Mouse (Mus musculus) neural tube, embryonic 15.5 days (tissue): ENCODE measurements around the gene Zfp335. TPM values are rescaled to one million over a fixed set of nuclear protein-coding genes. Genes with fewer than 3 reads are reported as not detected.
A peak's percentile ranks its signal among the peaks of the same experiment; 100 is the strongest.
"Not testable (repeated sequence)": the region's sequence is repeated elsewhere in the genome, so short reads cannot be mapped to it uniquely, and the experiment has no call there.

Experiments
- ATAC-seq: fragments of 200-750 bp; cut with Nextera tagmentation; 2 replicates; pipeline ENCODE4 v1.8.0; 2017; ENCODE audit warnings: mild to moderate bottlenecking, moderate TSS enrichment, moderate library complexity; ENCODE audit not compliant: low FRiP score
- H3K27ac ChIP-seq: fragments of 300-500 bp; sonication (generic); replicated peaks from 2 replicates; pipeline ENCODE4 v1.5.1; 2015; ENCODE audit warnings: mild to moderate bottlenecking, inconsistent platforms
- H3K27me3 ChIP-seq: fragments of 300-500 bp; sonication (generic); replicated peaks from 2 replicates; pipeline ENCODE4 v1.6.1; 2015; ENCODE audit warnings: inconsistent platforms
- H3K36me3 ChIP-seq: fragments of 300-500 bp; sonication (generic); 2 replicates; pipeline ENCODE4 v1.6.1; 2015; ENCODE audit warnings: inconsistent platforms
- H3K4me1 ChIP-seq: fragments of 300-500 bp; sonication (generic); 2 replicates; pipeline ENCODE4 v1.6.1; 2015; ENCODE audit warnings: inconsistent platforms
- H3K4me2 ChIP-seq: fragments of 300-500 bp; sonication (generic); 2 replicates; pipeline ENCODE4 v1.6.1; 2015; ENCODE audit warnings: inconsistent platforms, mild to moderate bottlenecking, moderate library complexity
- H3K4me3 ChIP-seq: fragments of 300-500 bp; sonication (generic); replicated peaks from 2 replicates; pipeline ENCODE4 v1.5.1; 2015; ENCODE audit warnings: mild to moderate bottlenecking, inconsistent platforms
- H3K9ac ChIP-seq: fragments of 300-500 bp; sonication (generic); replicated peaks from 2 replicates; pipeline ENCODE4 v1.6.1; 2015; ENCODE audit warnings: mild to moderate bottlenecking, inconsistent platforms
- H3K9me3 ChIP-seq: fragments of 300-500 bp; sonication (generic); replicated peaks from 2 replicates; pipeline ENCODE4 v1.6.1; 2016; ENCODE audit warnings: inconsistent platforms
- WGBS: fragments of 180-500 bp; shearing (Covaris S2); methylation state at CpG from one replicate; pipeline ENCODE4 v1.1.7; 2015; ENCODE audit warnings: mixed read lengths; 5-methylcytosine and 5-hydroxymethylcytosine counted together
- polyA plus RNA-seq: library from polyadenylated mRNA; unstranded; fragments of >200 nt; fragmentation: Nextera tagmentation; extraction: Ambion mirVana; gene quantifications from 2 replicates; pipeline ENCODE4 v1.2.1, GENCODE M21; 2015

Gene Zfp335
- polyA plus RNA-seq, 1 experiment from 2014 or later: 13.8 TPM

DNA sequence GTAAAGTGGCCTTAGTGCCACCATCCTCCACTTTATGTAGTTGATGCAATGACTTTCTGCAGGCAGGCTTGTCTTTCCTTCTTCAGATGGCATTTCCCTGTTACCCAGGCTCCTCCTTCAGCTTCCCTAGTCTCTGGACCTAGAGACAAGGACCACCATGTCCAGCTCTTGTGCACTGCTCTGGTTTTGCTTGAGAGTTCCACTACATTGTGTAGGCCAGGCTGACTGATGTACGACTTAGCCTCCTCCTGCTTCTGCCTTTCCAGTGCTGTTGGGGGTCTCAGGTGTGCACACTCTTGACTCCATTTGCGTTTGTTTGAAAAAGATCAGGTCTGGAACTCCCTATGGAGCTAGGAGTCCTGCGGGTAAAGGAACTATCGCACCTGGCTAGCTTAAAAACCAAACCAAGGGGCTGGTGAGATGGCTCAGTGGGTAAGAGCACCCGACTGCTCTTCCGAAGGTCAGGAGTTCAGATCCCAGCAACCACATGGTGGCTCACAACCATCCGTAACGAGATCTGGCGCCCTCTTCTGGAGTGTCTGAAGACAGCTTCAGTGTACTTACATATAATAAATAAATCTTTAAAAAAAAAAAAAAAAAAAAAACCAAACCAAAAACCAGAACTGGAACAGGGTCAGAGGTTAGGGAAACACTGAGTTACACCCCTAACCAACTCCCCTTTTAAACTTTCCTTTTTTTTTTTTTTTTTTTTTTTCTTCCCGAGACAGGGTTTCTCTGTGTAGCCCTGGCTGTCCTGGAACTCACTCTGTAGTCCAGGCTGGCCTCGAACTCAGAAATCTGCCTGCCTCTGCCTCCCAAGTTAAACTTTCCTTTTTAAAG lies 34.0 kb downstream of the Zfp335 start:
- Histone ChIP-seq H3K4me3 (peak overlapping the region; percentile 89), H3K4me2 (peak overlapping the region; percentile 96), H3K27ac (peak overlapping the region; percentile 100; the same call in 1 of the 2 replicates), H3K4me1 (peaks cover 43% of the 10 kb centered on the region)
- not testable (repeated sequence) for H3K9me3 ChIP-seq, ATAC-seq, H3K27me3 ChIP-seq, H3K36me3 ChIP-seq, H3K9ac ChIP-seq
- 71% methylated on average over 11 of the region's 11 CpGs for WGBS

DNA sequence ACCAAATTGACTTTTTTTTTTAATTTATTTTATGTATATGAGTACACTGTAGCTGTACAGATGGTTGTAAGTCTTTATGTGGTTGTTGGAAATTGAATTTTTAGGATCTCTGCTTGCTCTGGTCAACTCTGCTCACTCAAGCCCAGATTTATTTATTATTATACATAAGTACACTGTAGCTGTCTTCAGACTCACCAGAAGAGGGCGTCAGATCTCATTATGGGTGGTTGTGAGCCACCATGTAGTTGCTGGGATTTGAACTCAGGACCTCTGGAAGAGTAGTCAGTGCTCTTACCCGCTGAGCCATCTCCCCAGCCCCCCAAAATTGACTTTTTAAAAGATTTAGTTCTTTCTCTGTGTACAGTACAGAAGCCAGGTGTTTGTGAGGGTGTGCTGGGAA lies 35.9 kb downstream of the Zfp335 start:
- ATAC-seq, H3K9ac ChIP-seq, H3K4me2 ChIP-seq, H3K27me3 ChIP-seq, H3K9me3 ChIP-seq, H3K27ac ChIP-seq, H3K36me3 ChIP-seq, H3K4me3 ChIP-seq: not testable (repeated sequence)
- 57% methylated on average over 2 of the region's 2 CpGs for WGBS
- H3K4me1 ChIP-seq: peaks cover 35% of the 10 kb centered on the region

DNA sequence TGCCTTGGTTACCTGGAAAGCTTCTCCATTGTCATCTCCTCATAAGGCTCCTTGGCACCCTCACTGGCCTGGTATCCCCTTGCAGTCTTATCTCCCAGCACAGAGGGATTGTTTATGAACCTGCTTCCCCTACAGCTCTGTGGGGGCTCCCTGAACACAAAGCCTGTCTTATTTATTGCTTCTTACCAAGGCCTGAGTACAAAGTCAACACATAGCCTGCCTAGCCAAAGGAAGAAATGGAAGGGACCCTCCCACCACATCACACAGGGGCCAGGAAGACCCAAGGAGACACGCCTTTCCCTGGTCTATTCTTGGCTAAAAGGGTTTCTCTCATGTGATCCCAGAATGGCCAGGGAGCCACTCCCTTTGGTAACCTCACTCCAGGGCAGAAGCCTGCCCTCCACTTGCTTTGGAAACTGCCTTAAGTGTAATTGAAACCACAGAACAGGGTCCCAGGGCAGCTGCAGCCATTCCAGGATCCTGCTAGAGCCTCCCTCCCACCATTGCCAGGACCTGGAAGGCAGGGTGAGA lies 37.3 kb downstream of the Zfp335 start:
- H3K9ac ChIP-seq: no peak overlapping the region; the same call in 1 of the 2 replicates
- ATAC-seq: no peak
- WGBS: 0% methylated on average over 1 of the region's 1 CpGs
- H3K27ac ChIP-seq: peak overlapping the region; percentile 65
- no peak overlapping the region for H3K4me3 ChIP-seq
- peaks cover 28% of the 10 kb centered on the region for H3K4me1 ChIP-seq
- H3K4me2 ChIP-seq: no peak overlapping the region
- no peaks in the 10 kb centered on the region for H3K27me3 ChIP-seq
- H3K36me3 ChIP-seq: no peaks in the 10 kb centered on the region
- H3K9me3 ChIP-seq: no peaks in the 10 kb centered on the region

DNA sequence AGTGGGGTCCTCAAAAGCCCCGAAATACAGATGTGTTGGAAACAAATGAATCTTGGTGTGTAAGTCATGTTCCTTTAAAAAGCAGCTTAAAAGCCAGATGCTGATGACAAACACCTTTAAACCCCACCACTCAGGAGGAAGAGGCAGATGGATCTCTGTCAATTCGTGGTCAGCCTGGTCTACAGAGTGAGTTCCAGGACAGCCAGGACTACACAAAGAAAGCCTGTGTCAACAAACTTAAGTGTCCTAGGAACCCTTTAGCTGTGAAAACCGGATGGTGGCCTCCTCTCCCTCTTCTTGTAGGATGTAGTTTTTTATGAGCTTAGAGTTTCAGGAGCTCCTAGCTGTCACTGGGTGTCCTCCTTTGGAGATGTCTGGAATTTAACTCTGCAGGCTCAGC lies 37.9 kb downstream of the Zfp335 start:
- H3K9ac ChIP-seq: no peak overlapping the region
- no peak overlapping the region for H3K4me2 ChIP-seq
- H3K36me3 ChIP-seq: no peaks in the 10 kb centered on the region
- peaks cover 26% of the 10 kb centered on the region for H3K4me1 ChIP-seq
- H3K4me3 ChIP-seq: no peak overlapping the region
- WGBS: 49% methylated on average over 3 of the region's 3 CpGs
- H3K9me3 ChIP-seq: no peaks in the 10 kb centered on the region
- peak overlapping the region; percentile 65; the same call in 1 of the 2 replicates for H3K27ac ChIP-seq
- ATAC-seq: no peak
- H3K27me3 ChIP-seq: no peaks in the 10 kb centered on the region

DNA sequence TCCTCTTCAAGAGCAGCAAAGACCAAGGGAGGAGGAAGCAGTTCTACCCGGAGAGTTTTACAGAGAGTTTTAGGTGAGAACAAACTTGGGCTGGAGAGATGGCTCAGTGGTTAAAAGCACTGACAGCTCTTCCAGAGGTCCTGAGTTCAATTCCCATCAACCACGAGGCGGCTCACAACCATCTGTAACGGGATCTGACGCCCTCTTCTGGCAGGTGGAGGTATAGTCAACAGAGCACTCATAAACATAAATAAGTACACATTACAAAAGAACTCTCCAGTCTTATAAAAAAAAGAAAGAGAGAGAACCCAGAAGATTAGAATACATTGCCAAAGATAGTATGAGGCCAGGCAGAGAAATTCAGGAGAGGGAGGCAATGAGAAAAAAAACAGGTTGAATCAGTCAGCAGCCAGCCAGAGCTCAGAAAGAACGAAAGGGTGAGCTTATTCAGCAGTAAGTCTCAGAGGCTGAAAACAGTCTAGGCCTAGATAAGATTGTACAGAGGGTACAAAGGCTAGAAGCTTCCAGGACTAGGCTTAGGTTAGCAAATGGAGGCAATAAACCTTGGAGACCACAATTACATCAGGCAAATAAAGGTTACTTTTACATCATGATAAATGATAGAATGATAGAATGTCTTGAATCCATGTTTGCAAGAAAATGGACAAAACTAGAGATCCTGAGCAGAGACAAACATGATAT lies 39.8 kb downstream of the Zfp335 start:
- Histone ChIP-seq H3K9ac (no peak overlapping the region), H3K4me1 (0 out of 2 replicates have a peak, but pooled peaks cover 12% of the 10 kb centered on the region), H3K4me3 (no peak overlapping the region), H3K4me2 (no peak overlapping the region), H3K27me3 (no peaks in the 10 kb centered on the region), H3K36me3 (no peaks in the 10 kb centered on the region), H3K27ac (no peak overlapping the region), H3K9me3 (no peaks in the 10 kb centered on the region)
- no peak for ATAC-seq
- WGBS: 60% methylated on average over 6 of the region's 6 CpGs

DNA sequence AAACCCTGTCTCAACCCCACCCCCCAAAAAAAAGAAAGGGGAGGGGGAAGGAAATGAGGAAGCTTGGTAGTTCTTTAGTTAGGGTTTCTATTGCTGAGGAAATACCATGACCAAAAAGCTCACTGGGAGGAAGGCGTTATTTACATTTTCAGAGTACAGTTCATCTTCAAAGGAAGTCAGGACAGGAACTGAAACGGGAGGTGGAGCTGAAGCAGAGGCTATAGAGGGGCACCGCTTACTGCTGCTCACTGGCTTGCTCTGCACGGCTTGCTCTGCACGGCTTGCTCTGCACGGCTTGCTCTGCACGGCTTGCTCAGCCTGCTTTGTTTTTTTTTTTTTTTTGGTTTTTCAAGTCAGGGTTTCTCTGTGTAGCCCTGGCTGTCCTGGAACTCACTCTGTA lies 43.1 kb downstream of the Zfp335 start:
- Histone ChIP-seq H3K27ac (no peak overlapping the region), H3K9ac (no peak overlapping the region), H3K4me1 (no peaks in the 10 kb centered on the region), H3K9me3 (no peaks in the 10 kb centered on the region), H3K4me3 (no peak overlapping the region), H3K27me3 (no peaks in the 10 kb centered on the region), H3K4me2 (no peak overlapping the region), H3K36me3 (no peaks in the 10 kb centered on the region)
- no peak for ATAC-seq
- WGBS: 84% methylated on average over 7 of the region's 7 CpGs

DNA sequence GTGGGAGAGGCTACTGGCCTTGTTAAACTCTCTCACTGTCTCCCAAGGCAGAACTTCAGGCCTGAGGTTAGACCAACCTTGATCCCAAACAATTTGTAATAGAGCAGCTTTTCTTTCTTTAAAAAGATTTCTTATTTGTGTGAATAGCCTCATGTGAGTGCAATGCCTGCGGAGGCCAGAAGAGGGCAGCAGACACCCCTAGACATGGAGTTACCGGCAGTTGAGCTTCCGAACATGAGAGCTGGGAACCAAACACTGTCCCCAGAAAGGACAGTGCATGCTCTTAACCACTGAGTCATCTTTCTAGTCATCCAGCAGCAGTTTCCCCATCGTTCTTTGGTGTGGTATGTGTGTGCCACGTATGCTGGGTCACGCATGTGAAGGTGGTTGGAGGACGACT lies 44.0 kb downstream of the Zfp335 start:
- no peaks in the 10 kb centered on the region for H3K9me3 ChIP-seq
- H3K4me1 ChIP-seq: no peaks in the 10 kb centered on the region
- no peak overlapping the region for H3K9ac ChIP-seq
- H3K4me2 ChIP-seq: no peak overlapping the region
- 0 out of 2 replicates have a peak overlapping the region, but pooled peaks have one; percentile 0 for H3K27ac ChIP-seq
- no peaks in the 10 kb centered on the region for H3K27me3 ChIP-seq
- no peak for ATAC-seq
- 94% methylated on average over 7 of the region's 7 CpGs for WGBS
- H3K36me3 ChIP-seq: no peaks in the 10 kb centered on the region
- no peak overlapping the region for H3K4me3 ChIP-seq

DNA sequence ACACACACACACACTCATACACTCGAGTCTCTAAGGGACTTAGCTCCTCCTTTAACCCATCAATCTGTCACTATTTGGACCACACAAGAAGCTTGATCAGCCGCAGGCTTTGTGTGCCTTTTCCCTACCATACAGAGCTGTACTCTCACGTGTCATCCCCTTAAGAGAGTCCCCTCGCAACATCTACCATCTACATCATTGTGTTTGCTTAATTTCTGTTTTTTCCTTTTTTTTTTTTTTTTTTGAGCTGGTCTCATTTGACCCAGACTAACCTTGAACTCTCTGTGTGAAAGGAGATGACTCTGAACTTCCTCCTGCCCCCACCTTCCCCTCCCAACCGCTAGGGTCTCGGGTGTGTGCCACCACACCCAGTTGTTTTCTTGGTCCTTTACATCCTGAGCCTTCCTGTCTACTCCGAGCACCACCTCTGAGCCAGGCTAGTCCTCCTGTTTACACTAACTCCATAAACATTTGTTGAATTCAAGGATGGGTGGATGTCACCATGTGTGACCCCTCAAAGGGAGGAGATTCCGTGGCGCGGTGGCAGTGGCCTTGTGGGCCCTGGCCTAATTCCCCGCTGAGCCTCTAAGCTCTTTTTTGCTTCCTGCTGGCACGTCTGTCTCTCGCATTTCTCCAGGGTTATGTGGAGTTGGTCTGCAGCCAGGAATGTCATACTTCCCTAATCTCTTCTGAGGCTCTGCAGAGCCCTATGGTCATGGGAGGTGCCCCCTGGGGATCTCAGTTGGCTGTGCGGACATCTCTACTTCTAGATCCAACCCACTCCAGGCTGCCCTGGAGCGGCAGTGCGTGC lies 44.6 kb downstream of the Zfp335 start:
- H3K4me1 ChIP-seq: 0 out of 2 replicates have a peak, but pooled peaks cover 3% of the 10 kb centered on the region
- H3K4me3 ChIP-seq: no peak overlapping the region
- H3K27ac ChIP-seq: 0 out of 2 replicates have a peak overlapping the region, but pooled peaks have one; percentile 0
- no peaks in the 10 kb centered on the region for H3K36me3 ChIP-seq
- no peak overlapping the region for H3K9ac ChIP-seq
- H3K27me3 ChIP-seq: no peaks in the 10 kb centered on the region
- ATAC-seq: no peak
- H3K9me3 ChIP-seq: no peaks in the 10 kb centered on the region
- 63% methylated on average over 16 of the region's 16 CpGs for WGBS
- H3K4me2 ChIP-seq: no peak overlapping the region

DNA sequence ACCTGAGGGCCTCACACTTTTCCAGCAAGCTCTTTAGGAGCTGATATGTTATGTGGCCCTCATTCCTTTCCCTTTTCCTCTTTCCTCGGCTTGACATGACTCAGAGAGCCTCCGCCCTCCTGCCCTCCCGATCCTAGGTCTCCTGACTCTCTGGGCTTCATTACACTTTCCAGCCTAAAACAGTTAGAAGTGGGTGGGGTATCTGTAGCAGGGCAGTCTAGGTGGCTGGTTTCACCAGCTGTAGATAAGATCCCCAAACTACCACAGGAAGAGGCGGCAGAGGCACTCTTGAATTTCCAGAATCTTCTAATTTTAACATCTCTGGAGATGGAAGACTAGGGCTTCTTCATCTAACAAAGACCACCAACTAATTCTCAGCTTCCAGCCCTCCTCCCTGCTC lies 47.0 kb downstream of the Zfp335 start:
- Histone ChIP-seq H3K9me3 (no peaks in the 10 kb centered on the region), H3K27ac (no peak overlapping the region), H3K4me2 (no peak overlapping the region), H3K27me3 (peaks cover 6% of the 10 kb centered on the region; the same call in 1 of the 2 replicates), H3K4me1 (peaks cover 3% of the 10 kb centered on the region; the same call in 1 of the 2 replicates), H3K36me3 (no peaks in the 10 kb centered on the region), H3K9ac (no peak overlapping the region), H3K4me3 (no peak overlapping the region)
- 83% methylated on average over 4 of the region's 4 CpGs for WGBS
- ATAC-seq: no peak

DNA sequence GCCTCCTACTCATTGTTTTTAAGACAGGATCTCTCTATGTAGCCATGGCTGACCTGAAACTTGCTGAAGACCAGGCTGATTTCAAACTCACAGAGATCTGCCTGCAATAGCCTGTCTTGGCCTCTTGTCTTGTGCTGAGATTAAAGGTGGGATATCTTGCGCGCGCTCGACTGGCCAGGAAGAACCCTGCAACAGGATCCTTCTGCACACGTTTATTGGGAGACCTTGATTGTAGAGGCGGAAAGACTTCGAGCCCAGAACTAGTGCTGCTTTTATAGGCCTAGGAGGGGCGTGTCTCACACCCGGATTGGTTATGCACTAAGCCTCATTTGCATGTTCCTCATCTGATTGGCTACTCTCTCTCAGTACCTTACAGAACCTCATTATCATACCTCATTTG lies 48.1 kb downstream of the Zfp335 start:
- ATAC-seq, H3K36me3 ChIP-seq, H3K27ac ChIP-seq, H3K4me2 ChIP-seq, H3K9ac ChIP-seq, H3K9me3 ChIP-seq, H3K4me1 ChIP-seq, H3K4me3 ChIP-seq: not testable (repeated sequence)
- peaks cover 15% of the 10 kb centered on the region for H3K27me3 ChIP-seq
- 90% methylated on average over 8 of the region's 9 CpGs for WGBS

DNA sequence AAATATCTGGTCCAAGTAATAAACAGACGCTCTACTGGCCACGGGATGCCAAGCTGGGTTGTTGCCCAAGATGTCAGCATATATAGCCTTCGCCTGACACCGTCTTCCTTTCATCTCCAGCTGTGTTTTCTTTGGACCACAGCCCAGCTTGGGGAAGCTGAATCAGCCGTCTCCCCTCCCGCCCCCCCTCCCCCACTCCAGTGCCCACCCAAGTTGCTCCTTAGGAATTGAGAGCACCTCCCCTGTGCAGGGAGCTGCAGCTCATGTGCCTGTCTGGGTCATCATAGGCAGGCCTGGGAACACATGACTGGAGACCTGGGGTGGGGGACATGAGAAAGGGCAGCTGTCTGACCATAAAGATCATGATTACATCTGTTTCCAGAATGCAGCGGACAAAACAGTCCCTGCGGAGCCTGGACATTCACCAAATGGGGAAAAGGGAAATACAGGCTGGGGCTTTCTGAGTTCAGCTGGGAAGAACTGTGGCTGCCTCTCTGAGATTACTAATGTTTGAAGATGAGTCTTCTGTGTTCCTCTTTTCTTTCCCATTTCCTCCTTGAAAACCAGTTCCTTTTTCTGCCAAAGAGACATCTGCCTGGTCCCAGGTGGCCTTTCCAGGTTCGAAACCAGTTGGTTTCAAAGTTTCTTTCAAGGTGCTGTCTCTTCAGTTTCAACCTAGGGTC lies 49.2 kb downstream of the Zfp335 start:
- peaks cover 26% of the 10 kb centered on the region for H3K27me3 ChIP-seq
- no peak for ATAC-seq
- H3K36me3 ChIP-seq: no peaks in the 10 kb centered on the region
- peak overlapping the region; percentile 77 for H3K27ac ChIP-seq
- no peak overlapping the region for H3K4me3 ChIP-seq
- H3K9ac ChIP-seq: no peak overlapping the region
- 36% methylated on average over 9 of the region's 9 CpGs for WGBS
- no peaks in the 10 kb centered on the region for H3K9me3 ChIP-seq
- no peak overlapping the region for H3K4me2 ChIP-seq
- peaks cover 12% of the 10 kb centered on the region for H3K4me1 ChIP-seq
